Mouse (Mus musculus): ENCODE data around the gene Rbfox1. TPM values are rescaled to one million over a fixed set of nuclear protein-coding genes. Genes with fewer than 3 reads are reported as not detected.

Gene Rbfox1
- total RNA-seq, 2 experiments from 2014 or later = 381 to 430 TPM

DNA sequence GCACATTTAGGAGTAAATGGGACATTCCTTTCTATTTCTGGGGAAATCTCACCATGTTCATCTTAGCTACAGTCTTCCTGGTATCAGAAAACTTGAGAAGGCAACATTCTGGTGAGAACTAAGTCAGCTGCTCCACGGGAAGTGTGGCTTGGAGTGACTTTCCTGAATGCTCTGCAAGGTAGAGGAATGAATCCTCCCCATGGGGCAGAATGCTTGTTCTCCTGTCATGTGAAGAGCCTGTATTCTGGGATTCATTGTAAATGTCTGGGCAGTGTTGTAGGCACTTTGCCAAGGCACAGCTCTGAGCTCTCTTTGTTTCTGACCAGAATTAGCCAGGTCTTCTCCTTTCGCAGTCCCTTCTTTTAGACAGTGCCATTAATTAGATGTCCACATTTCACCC is 1211.9 kb downstream of the Rbfox1 start:
- no peak for DNase-seq (ENCODE audit: extremely low spot score in 1 of 2, low spot score in 1 of 2)

DNA sequence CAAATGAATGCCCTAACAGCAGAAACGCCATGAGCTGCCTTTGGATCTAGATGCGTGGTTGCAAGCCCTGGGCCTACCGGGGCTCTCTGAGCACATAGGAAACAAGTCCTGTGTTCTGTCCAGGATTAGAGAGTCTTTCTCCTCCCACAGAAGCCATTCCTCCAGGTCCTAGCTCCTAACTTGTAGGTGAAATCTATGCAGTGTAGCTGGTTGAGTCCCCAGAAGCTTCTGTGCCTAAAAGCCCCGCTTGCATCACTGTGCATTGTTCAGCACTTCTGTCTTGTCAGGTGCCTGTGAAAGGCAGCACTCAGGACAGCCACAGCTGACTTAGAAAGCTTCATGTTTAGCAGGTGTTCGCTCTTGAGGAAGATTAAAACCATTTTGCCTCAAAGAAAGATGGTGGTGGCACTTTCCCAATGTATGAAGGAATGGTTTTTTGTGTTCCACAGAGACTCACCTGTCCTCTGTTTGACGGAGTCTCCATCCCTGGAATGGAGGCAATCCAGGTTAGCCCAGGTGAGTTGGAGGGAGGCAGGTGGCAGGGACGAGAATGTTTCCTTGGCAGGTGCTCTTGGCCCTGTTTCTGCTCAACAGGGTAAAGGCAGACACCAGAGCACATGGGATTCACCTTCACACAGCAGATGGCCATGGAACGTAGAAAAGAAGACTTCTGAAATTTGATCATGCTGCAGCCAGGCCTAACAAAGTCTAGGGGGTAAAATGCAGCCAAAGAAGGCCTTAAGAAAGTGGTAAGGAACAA is 1213.0 kb downstream of the Rbfox1 start:
- DNase-seq (ENCODE audit: extremely low spot score in 1 of 2, low spot score in 1 of 2) = no peak

DNA sequence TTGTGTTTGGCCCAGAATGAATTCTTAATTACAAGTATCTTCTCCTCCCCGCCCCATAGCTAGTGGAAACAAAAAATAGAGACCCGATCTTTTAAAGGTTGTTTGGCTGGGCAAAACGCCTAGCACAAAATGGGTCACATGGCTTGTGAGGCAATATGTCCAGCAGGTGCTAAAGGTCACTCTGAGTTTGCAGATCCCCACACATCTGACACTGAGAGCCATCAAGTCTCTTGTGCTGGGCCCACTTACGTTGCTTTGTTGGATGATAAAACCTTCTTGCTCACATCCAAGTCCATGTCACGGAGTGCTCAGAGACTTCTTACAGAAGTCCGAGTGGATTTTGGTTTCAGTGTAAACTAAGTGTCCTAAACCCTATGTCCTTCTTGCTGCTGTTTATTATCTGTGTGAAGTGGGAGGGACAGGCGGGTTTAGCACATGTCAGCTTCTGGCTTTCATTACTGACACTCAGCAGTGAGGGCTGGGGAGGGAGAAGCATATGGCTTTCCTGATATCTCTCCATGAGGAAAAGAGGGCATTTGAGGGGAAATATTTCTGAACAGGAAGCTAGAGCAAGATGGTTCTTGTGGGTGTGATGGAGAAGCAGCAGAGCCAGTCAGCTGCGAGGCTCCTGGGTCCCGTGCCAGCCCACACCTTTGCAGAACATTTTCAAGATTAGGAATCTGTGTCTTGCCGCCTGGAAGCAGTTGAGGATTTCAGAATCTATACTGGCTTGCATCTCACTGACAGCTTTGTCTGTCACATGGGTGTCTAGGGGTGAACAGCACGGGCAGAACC is 1214.5 kb downstream of the Rbfox1 start:
- peak; percentile 47 for DNase-seq (ENCODE audit: extremely low spot score in 1 of 2, low spot score in 1 of 2)

DNA sequence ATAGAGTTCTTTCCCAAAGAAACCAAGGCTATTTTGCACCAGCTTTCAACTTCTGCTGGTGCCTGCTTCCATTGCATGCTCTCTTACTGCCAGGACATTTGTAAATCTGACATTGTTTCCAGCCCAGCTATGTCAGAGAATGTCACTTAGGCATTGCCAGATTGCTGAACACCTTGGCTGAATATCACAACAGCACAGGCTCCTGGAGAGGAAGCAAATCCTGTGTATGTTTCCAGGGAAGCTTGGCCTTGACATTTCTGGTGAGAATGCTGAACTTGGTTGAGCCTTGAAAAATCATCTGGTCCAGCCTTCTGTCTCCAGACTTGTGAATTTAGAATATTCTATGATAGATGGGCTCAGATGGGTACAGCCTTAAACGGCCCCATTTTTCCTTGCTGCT is 1217.3 kb downstream of the Rbfox1 start:
- no peak for DNase-seq (ENCODE audit: extremely low spot score in 1 of 2, low spot score in 1 of 2)

GRCm38 (mm10) chr16:7103301-7103700 is 1218.1 kb downstream of the Rbfox1 start:
- DNase-seq (ENCODE audit: extremely low spot score in 1 of 2, low spot score in 1 of 2) = no peak

DNA sequence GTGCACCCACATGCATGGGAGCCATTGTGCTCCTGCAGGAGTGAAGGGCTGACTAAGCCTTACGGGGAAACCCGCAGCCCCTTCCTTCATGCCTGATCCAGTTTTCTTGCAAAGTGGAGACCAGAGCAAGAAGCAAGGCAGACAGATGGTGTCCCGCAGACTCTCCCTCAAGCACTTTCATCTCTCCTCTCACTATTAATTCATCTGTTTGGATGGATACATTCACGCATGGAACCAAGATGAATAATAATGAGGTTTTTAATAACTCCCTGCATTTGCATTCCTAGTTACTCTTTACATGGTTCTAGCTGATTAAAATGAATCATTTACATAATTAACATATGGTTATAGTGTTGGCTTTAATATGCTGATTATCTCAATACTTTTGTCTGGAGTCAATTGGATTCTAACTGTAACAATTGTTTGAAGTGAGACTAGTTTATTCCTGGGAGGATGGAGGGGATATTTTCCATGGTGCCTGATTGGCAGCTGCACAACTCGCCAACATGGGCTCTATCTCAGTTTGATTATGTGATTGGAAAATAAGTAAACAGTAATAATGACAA is 1221.4 kb downstream of the Rbfox1 start:
- DNase-seq (ENCODE audit: extremely low spot score in 1 of 2, low spot score in 1 of 2) = no peak

- no peak for DNase-seq (ENCODE audit: extremely low spot score in 1 of 2, low spot score in 1 of 2)
These were observed 1230.8 kb downstream of the Rbfox1 start for GRCm38 (mm10) chr16:7115945-7116344.

GRCm38 (mm10) chr16:7129591-7129990 is 1244.4 kb downstream of the Rbfox1 start:
- DNase-seq (ENCODE audit: extremely low spot score in 1 of 2, low spot score in 1 of 2) = no peak

GRCm38 (mm10) chr16:7132434-7132833 is 1247.3 kb downstream of the Rbfox1 start:
- DNase-seq (ENCODE audit: extremely low spot score in 1 of 2, low spot score in 1 of 2) = no peak

DNA sequence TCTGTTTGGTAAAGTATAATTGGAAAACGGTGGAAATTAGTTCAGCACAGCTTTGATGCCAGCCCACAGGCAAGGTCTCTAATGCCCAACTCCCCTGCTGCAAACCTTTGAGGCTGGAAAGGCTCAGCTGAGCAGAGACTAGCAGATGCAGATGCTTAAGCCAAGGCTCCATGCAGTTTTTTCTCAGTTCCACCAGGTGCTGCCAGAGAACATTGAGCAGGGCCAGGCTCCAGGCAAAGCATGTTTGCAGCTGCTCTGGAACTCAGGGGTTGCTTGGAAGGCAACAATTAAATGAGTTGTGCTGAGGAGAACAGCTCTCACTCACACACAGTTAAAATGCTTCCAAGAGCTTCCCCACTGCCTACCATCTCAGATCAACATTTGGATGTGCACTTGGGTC is 1251.8 kb downstream of the Rbfox1 start:
- DNase-seq (ENCODE audit: extremely low spot score in 1 of 2, low spot score in 1 of 2) = no peak

- DNase-seq (ENCODE audit: extremely low spot score in 1 of 2, low spot score in 1 of 2) = no peak
These were observed 1254.3 kb downstream of the Rbfox1 start for GRCm38 (mm10) chr16:7139480-7139879.

GRCm38 (mm10) chr16:7140909-7141308 is 1255.8 kb downstream of the Rbfox1 start:
- DNase-seq (ENCODE audit: extremely low spot score in 1 of 2, low spot score in 1 of 2) = no peak

- DNase-seq (ENCODE audit: extremely low spot score in 1 of 2, low spot score in 1 of 2) = no peak
These were observed 1260.3 kb downstream of the Rbfox1 start for GRCm38 (mm10) chr16:7145505-7145904.

- no peak for DNase-seq (ENCODE audit: extremely low spot score in 1 of 2, low spot score in 1 of 2)
These were observed 1261.3 kb downstream of the Rbfox1 start for GRCm38 (mm10) chr16:7146454-7146853.

- no peak for DNase-seq (ENCODE audit: extremely low spot score in 1 of 2, low spot score in 1 of 2)
These were observed 1262.7 kb downstream of the Rbfox1 start for GRCm38 (mm10) chr16:7147884-7148283.

GRCm38 (mm10) chr16:7149106-7149899 is 1264.1 kb downstream of the Rbfox1 start:
- no peak for DNase-seq (ENCODE audit: extremely low spot score in 1 of 2, low spot score in 1 of 2)

- no peak for DNase-seq (ENCODE audit: extremely low spot score in 1 of 2, low spot score in 1 of 2)
These were observed 1265.1 kb downstream of the Rbfox1 start for GRCm38 (mm10) chr16:7150201-7150791.

- no peak for DNase-seq (ENCODE audit: extremely low spot score in 1 of 2, low spot score in 1 of 2)
These were observed 1267.2 kb downstream of the Rbfox1 start for GRCm38 (mm10) chr16:7152401-7152800.

GRCm38 (mm10) chr16:7154671-7155070 is 1269.5 kb downstream of the Rbfox1 start:
- no peak for DNase-seq (ENCODE audit: extremely low spot score in 1 of 2, low spot score in 1 of 2)
